Mouse (Mus musculus): ENCODE results near the gene Dusp16.

DNA sequence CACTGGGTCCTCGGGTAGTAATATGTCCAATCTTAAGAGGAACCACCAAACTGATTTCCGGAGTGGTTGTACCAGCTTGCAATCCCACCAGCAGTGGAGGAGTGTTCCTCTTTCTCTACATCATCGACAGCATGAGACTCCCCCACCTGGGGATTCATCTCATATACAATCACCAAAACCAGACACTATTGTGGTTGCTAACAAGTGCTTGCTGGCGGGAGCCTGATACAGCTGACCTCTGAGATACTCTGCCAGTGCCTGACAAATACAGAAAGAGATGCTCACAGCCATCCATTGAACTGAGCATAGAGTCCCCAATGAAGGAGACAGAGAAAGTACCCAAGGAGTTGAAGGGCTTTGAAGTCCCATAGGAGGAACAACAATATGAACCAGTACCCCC lies 36.4 kb downstream of the Dusp16 start:
- TF ChIP-seq CTCF (IDR thresholded peaks at IDR 0.05; ENCODE audit: borderline replicate concordance, extremely low read depth, insufficient read depth, insufficient read length) (no peak), POLR2A (IDR thresholded peaks at IDR 0.05; ENCODE audit: borderline replicate concordance, extremely low read depth, insufficient read depth, insufficient read length, poor library complexity, severe bottlenecking) (no peak)
